ENCODE assay signal across 11 mouse cellular contexts in genomic region chr4:64632189-64632588, GRCm38 (mm10).
"Had no signal": no experiment of that assay in that cellular context is flagged by ENCODE, and none has a peak within 500 bp of the region (broad histone marks: within the 10 kb centered on the region; RNA-seq: fewer than 3 reads in every experiment).

No protein-coding gene starts in this region.

- H3K4me1 ChIP-seq: limb, embryonic 15.5 days; liver, embryonic 13.5 days; midbrain, embryonic 12.5 days; neural tube, embryonic 13.5 days had no signal

- H3K27me3 ChIP-seq: limb, embryonic 15.5 days; liver, embryonic 13.5 days; midbrain, embryonic 12.5 days; neural tube, embryonic 13.5 days had no signal

- ATAC-seq: liver, postnatal 0 days; midbrain, embryonic 16.5 days had no signal

- H3K4me3 ChIP-seq: left cerebral cortex, adult 2 months; limb, embryonic 15.5 days; liver, embryonic 13.5 days; midbrain, embryonic 12.5 days; neural tube, embryonic 13.5 days had no signal

- H3K9me3 ChIP-seq: limb, embryonic 15.5 days; liver, embryonic 13.5 days; midbrain, embryonic 12.5 days; neural tube, embryonic 13.5 days had no signal

- DNase-seq: kidney, postnatal 25 days; liver, embryonic 13.5 days; liver, postnatal 0 days; right cerebral cortex, adult 18-20 months; right cerebral cortex, postnatal 25 days had no signal

- H3K36me3 ChIP-seq: limb, embryonic 15.5 days; liver, embryonic 13.5 days; midbrain, embryonic 12.5 days; neural tube, embryonic 13.5 days had no signal

- H3K27ac ChIP-seq: left cerebral cortex, adult 2 months; limb, embryonic 15.5 days; liver, embryonic 13.5 days; midbrain, embryonic 12.5 days; neural tube, embryonic 13.5 days; stomach, postnatal 0 days had no signal
